ENCODE assay signal across 9 mouse cellular contexts in the genomic region with DNA sequence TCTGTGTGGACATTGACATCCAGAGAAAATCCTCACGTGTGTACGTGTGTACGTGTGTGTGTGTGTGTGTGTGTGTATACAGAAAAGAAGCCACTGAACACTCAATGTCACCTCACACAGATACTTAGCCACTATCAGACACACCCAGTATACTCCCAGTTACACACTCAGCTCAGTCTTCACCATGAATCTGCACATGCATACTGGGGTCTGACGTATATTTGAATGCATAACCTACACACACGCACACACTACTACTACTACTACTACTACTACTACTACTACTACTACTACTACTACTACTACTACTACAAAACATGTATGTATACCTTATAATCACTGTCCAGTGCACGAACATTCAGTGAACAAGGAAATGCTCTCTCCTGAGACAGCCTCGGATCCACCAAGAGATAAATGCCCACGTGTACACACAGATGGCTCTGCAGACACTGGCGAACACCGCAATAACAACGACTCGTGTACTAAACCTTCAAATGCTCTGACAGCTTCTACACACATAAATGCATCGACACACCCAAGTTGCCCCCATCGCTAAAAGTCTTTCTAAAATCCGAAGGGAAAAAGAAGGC. TPM values are rescaled to one million over a fixed set of nuclear protein-coding genes. Genes with fewer than 3 reads are reported as not detected.
A peak's percentile ranks its signal among the peaks of the same experiment; 100 is the strongest.
DNase-seq lines count a peak whose midpoint lies in the region; ATAC-seq and TF ChIP-seq lines count a peak whose summit lies in the region.
"Had no signal": no experiment of that assay in that cellular context is flagged by ENCODE, and none has a peak within 500 bp of the region (broad histone marks: within the 10 kb centered on the region; RNA-seq: fewer than 3 reads in every experiment).

No protein-coding gene starts in this region.

- peaks cover 8 to 10% of the 10 kb centered on the region in 2 experiments for H3K4me1 ChIP-seq in heart, embryonic 14.5 days (ENCODE audit: control insufficient read depth in 2 of 2, insufficient read depth in 2 of 2, low read length in 2 of 2)
- peaks cover 3% of the 10 kb centered on the region; the same call in 1 of the 2 replicates for H3K4me1 ChIP-seq in brown adipose tissue, adult 24 weeks (ENCODE audit: control insufficient read depth, insufficient read depth, insufficient read length, low read length)
- H3K4me1 ChIP-seq in heart, postnatal 0 days (ENCODE audit: control insufficient read depth, insufficient read depth) = peaks cover 14% of the 10 kb centered on the region; the same call in 1 of the 2 replicates
- H3K4me1 ChIP-seq in midbrain, embryonic 10.5 days = peaks cover 15% of the 10 kb centered on the region

- no peak for TF ChIP-seq CTCF in heart, postnatal 0 days (IDR thresholded peaks at IDR 0.05; ENCODE audit: low read depth)

- peak overlapping the region; percentile 36 to 46 for H3K4me3 ChIP-seq in heart, embryonic 14.5 days (ENCODE audit: control insufficient read depth in 1 of 2, insufficient read depth in 1 of 2, low read depth in 1 of 2, low read length in 2 of 2)
- peak overlapping the region; percentile 48; the same call in 1 of the 2 replicates for H3K4me3 ChIP-seq in brown adipose tissue, adult 24 weeks (ENCODE audit: insufficient read depth, low read depth, low read length)
- H3K4me3 ChIP-seq in heart, postnatal 0 days (ENCODE audit: low read depth, low read length) = peak overlapping the region; percentile 42
- peak overlapping the region; percentile 53 for H3K4me3 ChIP-seq in midbrain, embryonic 10.5 days

- H3K4me2 ChIP-seq in heart, embryonic 14.5 days (ENCODE audit: low read length) = peak overlapping the region; percentile 75
- H3K4me2 ChIP-seq in heart, postnatal 0 days (ENCODE audit: low read depth, low read length) = peak overlapping the region; percentile 68

- WGBS in heart, embryonic 14.5 days = 52% methylated on average over 15 of the region's 15 CpGs
- WGBS in heart, postnatal 0 days = 47% methylated on average over 15 of the region's 15 CpGs
- WGBS in midbrain, embryonic 10.5 days = 58% methylated on average over 15 of the region's 15 CpGs

- no peaks in the 10 kb centered on the region for H3K9me3 ChIP-seq in heart, embryonic 14.5 days (ENCODE audit: control insufficient read depth, low read length)
- no peaks in the 10 kb centered on the region for H3K9me3 ChIP-seq in heart, postnatal 0 days (replicated peaks; ENCODE audit: control insufficient read depth, low read length)
- H3K9me3 ChIP-seq in midbrain, embryonic 10.5 days (replicated peaks) = no peaks in the 10 kb centered on the region

- TF ChIP-seq EP300 in heart, postnatal 0 days (IDR thresholded peaks at IDR 0.05; ENCODE audit: low read depth) = no peak

- peak overlapping the region; percentile 57; the same call in 1 of the 2 replicates for H3K9ac ChIP-seq in heart, embryonic 14.5 days (ENCODE audit: low read length)
- H3K9ac ChIP-seq in heart, postnatal 0 days (replicated peaks; ENCODE audit: low read depth, low read length) = no peak overlapping the region

- H3K27ac ChIP-seq in heart, embryonic 14.5 days (replicated peaks in 1 of 2; ENCODE audit: control insufficient read depth in 1 of 2, insufficient read depth in 1 of 2, low read depth in 2 of 2, low read length in 2 of 2) = no peak overlapping the region
- H3K27ac ChIP-seq in brown adipose tissue, adult 24 weeks (replicated peaks; ENCODE audit: low read depth, low read length) = no peak overlapping the region
- no peak overlapping the region for H3K27ac ChIP-seq in heart, postnatal 0 days (ENCODE audit: low read depth)
- peak overlapping the region; percentile 63 for H3K27ac ChIP-seq in midbrain, embryonic 10.5 days (replicated peaks)

- ATAC-seq in heart, embryonic 14.5 days (ENCODE audit: insufficient number of reproducible peaks, insufficient read depth, low FRiP score, low read depth) = 0 out of 2 replicates have a peak, but pooled peaks have one; percentile 4
- ATAC-seq in heart, postnatal 0 days (ENCODE audit: insufficient read depth, low read depth) = no peak
- no peak for ATAC-seq in inflammation-experienced regulatory T-cells, adult 6 months

- H3K36me3 ChIP-seq in heart, embryonic 14.5 days (ENCODE audit: control insufficient read depth, insufficient read depth, low read length) = no peaks in the 10 kb centered on the region
- no peaks in the 10 kb centered on the region for H3K36me3 ChIP-seq in heart, postnatal 0 days (replicated peaks; ENCODE audit: control insufficient read depth, insufficient read depth, low read length)
- H3K36me3 ChIP-seq in midbrain, embryonic 10.5 days = no peaks in the 10 kb centered on the region

- H3K27me3 ChIP-seq in heart, embryonic 14.5 days (ENCODE audit: control insufficient read depth, insufficient read depth, low read length) = no peaks in the 10 kb centered on the region
- no peaks in the 10 kb centered on the region for H3K27me3 ChIP-seq in heart, postnatal 0 days (ENCODE audit: control insufficient read depth, insufficient read depth, low read length)
- H3K27me3 ChIP-seq in midbrain, embryonic 10.5 days (ENCODE audit: low read depth, poor library complexity, severe bottlenecking) = peaks cover 23% of the 10 kb centered on the region

- no peak for DNase-seq in heart, postnatal 4 days
- no peak for DNase-seq in heart, postnatal 0 days (ENCODE audit: low spot score)
- no peak for DNase-seq in midbrain, embryonic 10.5 days (ENCODE audit: low spot score)
- no peak for DNase-seq in thymus, postnatal 14 days
- no peak for DNase-seq in retina, postnatal 1 day

RNA-seq across cellular contexts. Expression of gene C1qtnf2, which starts 0.3 kb away (rescaled TPM):
- polyA plus RNA-seq in heart, embryonic 14.5 days (2014; fragmentation: Nextera tagmentation; extraction: Ambion mirVana) = 4.7 and 5.3 TPM in 2 replicates
- 10 to 100 TPM; 10.5 to 13.2 TPM for total RNA-seq in heart, postnatal 4 days (2021)
- 2.8 and 3.3 TPM in 2 replicates for polyA plus RNA-seq in brown adipose tissue, adult 24 weeks (2012; ENCODE audit: insufficient read depth, insufficient read length, missing spikeins)
- 6.3 and 14.3 TPM in 2 replicates for total RNA-seq in heart, postnatal 0 days (2014; rRNA removed; ENCODE audit: low replicate concordance)
- 13.9 and 14.0 TPM in 2 replicates for polyA plus RNA-seq in heart, postnatal 0 days (2015; fragmentation: Nextera tagmentation; extraction: Ambion mirVana)
- polyA plus RNA-seq in midbrain, embryonic 10.5 days (2016; fragmentation: Nextera tagmentation; extraction: Ambion mirVana) = 1.4 and 2.2 TPM in 2 replicates
- polyA plus RNA-seq in inflammation-experienced regulatory T-cells, adult 6 months (2017; shearing (Covaris generic)) = not detected
- total RNA-seq: CH12.LX had no signal

RNA-seq across cellular contexts. Expression of gene Slu7, which starts 40.2 kb away (rescaled TPM):
- polyA plus RNA-seq in heart, embryonic 14.5 days (2014; fragmentation: Nextera tagmentation; extraction: Ambion mirVana) = 36.0 and 37.0 TPM in 2 replicates
- 10 to 100 TPM; 25.8 to 28.6 TPM for total RNA-seq in heart, postnatal 4 days (2021)
- polyA plus RNA-seq in brown adipose tissue, adult 24 weeks (2012; ENCODE audit: insufficient read depth, insufficient read length, missing spikeins) = 15.2 and 20.3 TPM in 2 replicates
- 7.2 and 8.0 TPM in 2 replicates for total RNA-seq in heart, postnatal 0 days (2014; rRNA removed; ENCODE audit: low replicate concordance)
- 31.7 and 36.0 TPM in 2 replicates for polyA plus RNA-seq in heart, postnatal 0 days (2015; fragmentation: Nextera tagmentation; extraction: Ambion mirVana)
- polyA plus RNA-seq in midbrain, embryonic 10.5 days (2016; fragmentation: Nextera tagmentation; extraction: Ambion mirVana) = 59.2 and 59.5 TPM in 2 replicates
- 100 to 1,000 TPM; 102 to 127 (median 108) TPM for polyA plus RNA-seq in inflammation-experienced regulatory T-cells, adult 6 months (2017; shearing (Covaris generic))

RNA-seq across cellular contexts. Expression of gene Pttg1, which starts 47.7 kb away (rescaled TPM):
- polyA plus RNA-seq in heart, embryonic 14.5 days (2014; fragmentation: Nextera tagmentation; extraction: Ambion mirVana) = 124 and 132 TPM in 2 replicates
- 10 to 100 TPM; 83.5 to 98.0 TPM for total RNA-seq in heart, postnatal 4 days (2021)
- polyA plus RNA-seq in brown adipose tissue, adult 24 weeks (2012; ENCODE audit: insufficient read depth, insufficient read length, missing spikeins) = 157 and 160 TPM in 2 replicates
- 78.1 and 88.3 TPM in 2 replicates for total RNA-seq in heart, postnatal 0 days (2014; rRNA removed; ENCODE audit: low replicate concordance)
- 179 and 190 TPM in 2 replicates for polyA plus RNA-seq in heart, postnatal 0 days (2015; fragmentation: Nextera tagmentation; extraction: Ambion mirVana)
- 94.6 and 109 TPM in 2 replicates for polyA plus RNA-seq in midbrain, embryonic 10.5 days (2016; fragmentation: Nextera tagmentation; extraction: Ambion mirVana)
- polyA plus RNA-seq in inflammation-experienced regulatory T-cells, adult 6 months (2017; shearing (Covaris generic)) = 100 to 1,000 TPM; 103 to 180 (median 127) TPM

RNA-seq across cellular contexts. Expression of gene Ccnjl, which starts 54.9 kb away (rescaled TPM):
- 20.3 and 21.1 TPM in 2 replicates for polyA plus RNA-seq in heart, embryonic 14.5 days (2014; fragmentation: Nextera tagmentation; extraction: Ambion mirVana)
- 10 to 100 TPM; 10.4 to 12.0 TPM for total RNA-seq in heart, postnatal 4 days (2021)
- not detected in 2 replicates for polyA plus RNA-seq in brown adipose tissue, adult 24 weeks (2012; ENCODE audit: insufficient read depth, insufficient read length, missing spikeins)
- total RNA-seq in heart, postnatal 0 days (2014; rRNA removed; ENCODE audit: low replicate concordance) = 8.9 and 10.8 TPM in 2 replicates
- polyA plus RNA-seq in heart, postnatal 0 days (2015; fragmentation: Nextera tagmentation; extraction: Ambion mirVana) = 10.1 and 11.7 TPM in 2 replicates
- 40.3 and 41.3 TPM in 2 replicates for polyA plus RNA-seq in midbrain, embryonic 10.5 days (2016; fragmentation: Nextera tagmentation; extraction: Ambion mirVana)
- not detected for polyA plus RNA-seq in inflammation-experienced regulatory T-cells, adult 6 months (2017; shearing (Covaris generic))
- total RNA-seq: CH12.LX had no signal
